Comparison of ENCODE assay signal across 16 mouse cellular contexts in the genomic region with DNA sequence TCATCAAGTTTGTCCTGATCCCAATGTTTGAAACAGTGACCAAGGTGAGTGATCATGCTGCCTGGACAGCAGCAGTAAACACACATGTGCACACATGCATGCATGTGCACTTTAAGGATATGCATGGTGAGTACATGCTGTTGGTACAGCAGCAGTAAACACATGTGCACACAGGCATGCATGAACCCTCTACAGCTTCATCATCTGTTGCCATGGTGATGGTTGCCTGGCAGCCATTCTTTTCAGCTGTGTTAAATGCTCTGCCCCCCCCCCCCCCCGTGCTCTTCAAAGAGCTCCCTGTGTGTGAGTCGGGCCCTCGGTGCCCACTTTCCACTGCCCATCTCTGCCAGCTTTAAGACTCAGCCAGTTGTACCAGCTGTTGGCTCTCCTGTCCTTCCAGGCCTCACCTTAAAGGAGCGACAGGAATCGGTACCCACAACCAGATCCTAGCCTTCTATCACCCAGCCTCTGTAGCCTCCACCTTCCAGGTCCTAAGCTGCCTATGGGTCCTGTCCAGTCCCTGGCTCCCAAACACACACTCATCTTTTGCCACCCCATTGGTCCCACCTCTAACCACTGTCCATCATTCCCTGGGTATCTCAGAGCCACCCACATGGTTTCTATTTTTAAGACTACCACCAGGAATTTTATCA. TPM values are rescaled to one million over a fixed set of nuclear protein-coding genes. Genes with fewer than 3 reads are reported as not detected.
DNase-seq lines count a peak whose midpoint lies in the region; ATAC-seq lines count a peak whose summit lies in the region.
"Had no signal": no experiment of that assay in that cellular context is flagged by ENCODE, and none has a peak within 500 bp of the region (broad histone marks: within the 10 kb centered on the region; RNA-seq: fewer than 3 reads in every experiment).

No protein-coding gene starts in this region.

- no peak for ATAC-seq in forebrain, embryonic 14.5 days
- ATAC-seq in forebrain, embryonic 12.5 days (ENCODE audit: low FRiP score), result no peak
- ATAC-seq in midbrain, embryonic 15.5 days (replicated peaks), result peak; percentile 60
- no peak for ATAC-seq in frontal cortex, adult (ENCODE audit: low TSS enrichment)

- H3K9me3 ChIP-seq in forebrain, embryonic 14.5 days (replicated peaks; ENCODE audit: control insufficient read depth, low read length), result no peaks in the 10 kb centered on the region
- H3K9me3 ChIP-seq in forebrain, embryonic 12.5 days, result 0 out of 2 replicates have a peak, but pooled peaks cover 5% of the 10 kb centered on the region
- no peaks in the 10 kb centered on the region for H3K9me3 ChIP-seq in midbrain, embryonic 15.5 days

- no peak overlapping the region for H3K4me3 ChIP-seq in forebrain, embryonic 14.5 days (ENCODE audit: low read depth, low read length)
- H3K4me3 ChIP-seq in forebrain, embryonic 12.5 days (replicated peaks), result no peak overlapping the region
- no peak overlapping the region for H3K4me3 ChIP-seq in midbrain, embryonic 15.5 days

- peak; percentile 67 for DNase-seq in forebrain, embryonic 14.5 days (ENCODE audit: low spot score)
- peak; percentile 53 for DNase-seq in right cerebral cortex, postnatal 4 days
- DNase-seq in right cerebral cortex, postnatal 25 days, result no peak
- peak; percentile 71 for DNase-seq in retina, postnatal 1 day
- DNase-seq in ovary, postnatal 10 days (ENCODE audit: low spot score), result no peak
- DNase-seq: cerebellum, adult 11-12 months; cerebellum, postnatal 36 days; gastrocnemius, postnatal 36 days; heart, postnatal 14 days; liver; lung, adult 18-20 months; spleen, adult 18-20 months had no signal

- H3K9ac ChIP-seq in forebrain, embryonic 14.5 days (ENCODE audit: low read length), result no peak overlapping the region
- no peak overlapping the region for H3K9ac ChIP-seq in forebrain, embryonic 12.5 days
- no peak overlapping the region for H3K9ac ChIP-seq in midbrain, embryonic 15.5 days

- H3K36me3 ChIP-seq in forebrain, embryonic 14.5 days (ENCODE audit: control insufficient read depth, insufficient read depth, low read length), result peaks cover 81% of the 10 kb centered on the region
- peaks cover 83% of the 10 kb centered on the region for H3K36me3 ChIP-seq in forebrain, embryonic 12.5 days (replicated peaks)
- H3K36me3 ChIP-seq in midbrain, embryonic 15.5 days (replicated peaks), result peaks cover 28% of the 10 kb centered on the region

- H3K4me2 ChIP-seq in forebrain, embryonic 14.5 days (ENCODE audit: low read length), result no peak overlapping the region
- no peak overlapping the region for H3K4me2 ChIP-seq in forebrain, embryonic 12.5 days
- H3K4me2 ChIP-seq in midbrain, embryonic 15.5 days, result no peak overlapping the region
- H3K4me2 ChIP-seq: heart, embryonic 11.5 days had no signal

- H3K27me3 ChIP-seq in forebrain, embryonic 14.5 days (replicated peaks; ENCODE audit: control insufficient read depth, insufficient read depth, low read length), result no peaks in the 10 kb centered on the region
- H3K27me3 ChIP-seq in forebrain, embryonic 12.5 days, result no peaks in the 10 kb centered on the region
- no peaks in the 10 kb centered on the region for H3K27me3 ChIP-seq in midbrain, embryonic 15.5 days (replicated peaks)

- 39% methylated on average over 5 of the region's 5 CpGs for WGBS in forebrain, embryonic 14.5 days
- 51% methylated on average over 5 of the region's 5 CpGs for WGBS in forebrain, embryonic 12.5 days
- 46% methylated on average over 5 of the region's 5 CpGs for WGBS in midbrain, embryonic 15.5 days

- H3K4me1 ChIP-seq in forebrain, embryonic 14.5 days (ENCODE audit: control insufficient read depth, insufficient read depth, low read length), result peaks cover 5% of the 10 kb centered on the region; the same call in 1 of the 2 replicates
- peaks cover 10% of the 10 kb centered on the region for H3K4me1 ChIP-seq in forebrain, embryonic 12.5 days
- H3K4me1 ChIP-seq in midbrain, embryonic 15.5 days, result peaks cover 8% of the 10 kb centered on the region

- no peak overlapping the region for H3K27ac ChIP-seq in forebrain, embryonic 14.5 days (ENCODE audit: low read depth, low read length)
- H3K27ac ChIP-seq in forebrain, embryonic 12.5 days, result no peak overlapping the region
- H3K27ac ChIP-seq in midbrain, embryonic 15.5 days, result no peak overlapping the region

RNA-seq across cellular contexts. Expression of gene Wdr4, which starts 48.9 kb away (rescaled TPM):
- polyA plus RNA-seq in forebrain, embryonic 14.5 days (2014; fragmentation: Nextera tagmentation; extraction: Ambion mirVana), result 31.3 and 34.3 TPM in 2 replicates
- polyA plus RNA-seq in forebrain, embryonic 12.5 days (2016; fragmentation: Nextera tagmentation; extraction: Ambion mirVana), result 43.2 and 45.6 TPM in 2 replicates
- polyA plus RNA-seq in midbrain, embryonic 15.5 days (2015; fragmentation: Nextera tagmentation; extraction: Ambion mirVana), result 42.2 and 45.3 TPM in 2 replicates

RNA-seq across cellular contexts. Expression of gene Ndufv3, which starts 49.0 kb away (rescaled TPM):
- 377 and 457 TPM in 2 replicates for polyA plus RNA-seq in forebrain, embryonic 14.5 days (2014; fragmentation: Nextera tagmentation; extraction: Ambion mirVana)
- polyA plus RNA-seq in forebrain, embryonic 12.5 days (2016; fragmentation: Nextera tagmentation; extraction: Ambion mirVana), result 248 TPM in 2 replicates
- 426 and 433 TPM in 2 replicates for polyA plus RNA-seq in midbrain, embryonic 15.5 days (2015; fragmentation: Nextera tagmentation; extraction: Ambion mirVana)

Comparison
In these comparisons a context has a peak if more than half of its experiments do, and no peak if none do; other contexts are left out.
1. DNase-seq: peak in forebrain, embryonic 14.5 days (single experiment), right cerebral cortex, postnatal 4 days (single experiment) and retina, postnatal 1 day (single experiment); none in right cerebral cortex, postnatal 25 days (single experiment) and ovary, postnatal 10 days (single experiment).